Mouse (Mus musculus) adrenal gland, adult 18-20 months (tissue): ENCODE results near the gene Vamp8. TPM values are rescaled to one million over a fixed set of nuclear protein-coding genes. Genes with fewer than 3 reads are reported as not detected.

Source experiments
- DNase-seq, 2 experiments: peaks; one replicate each; pipeline ENCODE4 v3.0.0; 2021 to 2022; ENCODE audit warnings: low spot score in 2 of 2
- total RNA-seq, 2 experiments: library from RNA; stranded (reverse); gene quantifications; 1 replicate in 1 of 2; 2 replicates in 1 of 2; pipeline ENCODE4 v1.2.3; 2021

The Vamp8 gene
- total RNA-seq, 2 experiments from 2014 or later, result 111 to 140 TPM

- DNase-seq, result no peak
These were observed 15.5 kb downstream of the Vamp8 start for GRCm38 (mm10) chr6:72374820-72375563.

- no peak for DNase-seq
These were observed 16.3 kb downstream of the Vamp8 start for GRCm38 (mm10) chr6:72374206-72374605.

- no peak for DNase-seq
These were observed 17.3 kb downstream of the Vamp8 start for GRCm38 (mm10) chr6:72373184-72373583.

GRCm38 (mm10) chr6:72371571-72371970 lies 18.9 kb downstream of the Vamp8 start:
- no peak for DNase-seq

DNA sequence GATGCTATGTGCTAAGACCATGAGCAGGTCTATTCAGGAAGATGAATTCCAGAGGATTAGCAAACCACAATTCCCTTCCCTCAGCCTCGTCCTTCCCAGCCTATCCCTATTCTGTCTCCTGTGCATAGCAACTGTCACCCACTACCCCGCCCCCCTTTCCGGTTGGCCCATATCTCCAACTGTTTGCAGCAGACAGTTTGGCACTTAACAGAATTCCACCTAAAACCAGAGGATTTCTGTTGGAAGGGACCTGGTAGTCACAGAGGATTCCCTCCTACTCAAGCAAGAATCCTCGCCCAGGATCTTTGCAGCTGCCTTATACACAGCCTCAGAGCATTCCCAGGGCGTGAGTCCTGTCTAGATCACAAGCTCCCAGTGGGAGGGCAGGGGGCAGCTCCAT lies 19.4 kb downstream of the Vamp8 start:
- no peak for DNase-seq

DNA sequence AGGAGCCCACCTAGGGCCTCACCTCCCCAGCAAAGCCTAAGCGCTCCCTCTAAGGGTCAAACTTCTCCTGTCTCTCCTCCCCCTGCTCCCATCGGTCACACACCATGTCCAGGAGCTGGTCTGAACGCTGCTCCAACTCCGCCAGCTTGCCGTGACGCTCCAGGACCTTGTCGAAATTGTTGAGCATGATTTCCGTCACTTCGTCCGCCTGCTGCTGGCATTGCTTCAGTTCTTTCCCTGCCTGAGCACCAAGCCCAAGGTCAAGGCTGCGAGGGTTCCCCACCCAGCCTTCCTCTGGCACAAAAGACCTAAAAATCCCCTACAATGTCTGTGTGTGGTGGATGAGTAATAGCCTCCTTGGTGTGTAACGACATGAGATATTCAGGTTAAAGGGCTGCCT lies 20.4 kb downstream of the Vamp8 start:
- peak in 1 of 2 experiments; percentile 65 for DNase-seq

- DNase-seq, result no peak
These were observed 20.9 kb downstream of the Vamp8 start for GRCm38 (mm10) chr6:72369557-72369956.

DNA sequence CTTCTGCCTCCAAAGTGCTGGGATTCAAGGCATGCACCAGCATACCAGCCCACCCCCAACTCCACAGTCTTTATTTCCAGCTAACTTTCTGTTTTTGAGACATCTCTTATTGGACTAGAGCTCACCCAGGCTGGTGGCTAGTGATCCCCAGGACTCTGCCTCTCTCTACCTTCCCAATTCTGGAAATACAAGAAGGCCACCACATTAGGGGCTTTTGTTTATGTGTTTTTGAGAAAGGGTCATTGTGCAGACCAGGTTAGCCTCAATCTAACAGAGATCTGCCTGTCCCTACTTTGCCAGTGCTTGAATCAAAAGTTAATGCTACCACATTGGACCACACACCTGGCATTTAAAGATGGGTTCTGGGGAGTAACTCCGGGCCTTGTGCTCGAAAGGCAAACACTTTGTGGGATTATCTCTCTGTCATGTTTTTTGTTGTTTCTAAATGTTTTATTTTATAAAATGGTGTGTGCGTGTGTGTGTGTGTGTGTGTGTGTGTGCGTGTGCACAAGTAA lies 23.0 kb downstream of the Vamp8 start:
- DNase-seq, result no peak

DNA sequence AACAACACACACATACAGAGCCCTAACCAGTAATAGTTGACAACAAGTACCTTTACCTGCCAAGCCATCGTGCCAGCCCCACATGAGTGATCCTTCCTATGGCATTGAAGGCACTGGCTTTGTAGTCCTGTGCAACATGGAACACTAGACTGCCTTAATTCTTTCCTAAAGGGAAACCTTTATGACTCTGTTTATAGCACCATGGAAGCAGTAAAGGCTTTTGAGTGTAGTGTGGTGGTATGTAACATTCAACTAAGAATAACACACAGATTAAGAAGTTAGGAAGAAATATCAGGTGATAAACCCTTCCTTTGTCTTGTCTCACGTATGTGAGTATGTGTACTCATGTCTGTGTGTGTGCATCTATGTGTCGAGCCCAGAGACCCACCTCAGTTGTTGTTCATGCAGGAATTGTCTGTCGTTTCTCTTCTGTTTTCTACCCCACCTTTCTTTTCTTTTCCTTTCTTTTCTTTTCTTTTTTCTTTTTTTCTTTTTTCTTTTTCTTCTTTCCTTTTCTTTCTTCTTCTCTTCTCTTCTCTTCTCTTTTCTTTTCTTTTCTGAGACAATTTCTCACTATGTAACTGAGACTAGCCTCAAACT lies 23.6 kb downstream of the Vamp8 start, which contains the start of gene Rnf181:
Gene Rnf181 (minus strand): TSS at position 113 of the 600 bp plus-strand sequence.
- DNase-seq, result no peak

GRCm38 (mm10) chr6:72366304-72366703 lies 24.2 kb downstream of the Vamp8 start:
- no peak for DNase-seq

- no peak for DNase-seq
These were observed 25.5 kb downstream of the Vamp8 start for GRCm38 (mm10) chr6:72364985-72365384.

- DNase-seq, result no peak
These were observed 26.5 kb downstream of the Vamp8 start for GRCm38 (mm10) chr6:72364009-72364408.

GRCm38 (mm10) chr6:72362132-72363028 lies 28.1 kb downstream of the Vamp8 start:
- peak; percentile 86 for DNase-seq

GRCm38 (mm10) chr6:72361121-72361551 lies 29.4 kb downstream of the Vamp8 start:
- DNase-seq, result no peak

GRCm38 (mm10) chr6:72360599-72360935 lies 29.9 kb downstream of the Vamp8 start:
- no peak for DNase-seq

DNA sequence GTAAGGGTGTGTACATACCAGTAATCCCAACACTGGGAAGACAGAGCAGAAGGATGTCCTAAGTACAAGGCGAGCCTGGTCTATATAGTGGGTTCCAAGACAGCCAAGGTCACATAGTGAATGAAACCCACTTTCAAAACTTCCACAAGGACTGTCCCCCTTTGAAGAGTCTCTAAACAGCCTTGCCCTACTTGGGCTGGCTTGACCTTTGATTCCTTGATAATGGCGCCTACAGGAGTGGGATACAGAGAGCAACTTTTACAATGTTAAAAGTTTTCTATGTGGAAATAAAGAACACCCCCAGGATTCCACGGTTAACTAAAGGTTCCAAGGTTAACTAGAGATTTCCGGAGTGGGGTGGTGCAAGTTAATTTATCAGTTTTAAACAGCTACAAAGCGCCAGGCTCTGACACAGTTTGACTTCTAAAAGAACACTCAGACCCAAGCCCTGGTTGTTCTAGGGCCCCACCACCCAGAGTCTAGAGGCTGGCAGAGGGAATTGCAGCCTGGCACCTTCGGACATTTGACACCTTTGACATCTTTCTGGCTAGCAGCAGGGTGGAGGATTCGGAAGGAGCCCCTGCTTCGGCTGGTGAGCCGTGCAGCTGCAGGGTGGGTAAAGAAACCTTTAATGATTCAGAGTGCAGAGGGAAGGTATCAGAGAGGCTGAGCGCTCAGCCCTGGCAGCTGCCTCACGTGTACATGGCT lies 30.5 kb downstream of the Vamp8 start:
- DNase-seq, result no peak

DNA sequence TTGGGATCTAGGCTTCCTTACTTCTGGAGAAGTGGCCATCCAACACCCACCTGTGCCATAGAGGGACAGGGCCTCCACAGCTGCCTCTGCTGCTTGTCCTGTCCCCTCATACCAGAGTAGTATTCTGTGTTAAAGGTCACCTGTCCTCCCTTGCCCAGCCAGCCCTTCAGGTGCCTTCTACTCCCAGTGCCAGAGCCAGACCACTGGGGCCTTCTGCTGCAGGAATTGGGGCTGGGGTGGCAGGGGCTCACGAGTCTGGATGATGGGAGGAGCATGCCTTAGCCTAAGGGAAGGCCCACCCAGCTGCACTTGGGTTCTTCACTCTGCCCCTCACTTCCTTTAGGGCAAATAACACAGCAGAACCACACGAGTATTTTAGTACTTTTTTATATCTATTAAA lies 31.2 kb downstream of the Vamp8 start:
- DNase-seq, result no peak

DNA sequence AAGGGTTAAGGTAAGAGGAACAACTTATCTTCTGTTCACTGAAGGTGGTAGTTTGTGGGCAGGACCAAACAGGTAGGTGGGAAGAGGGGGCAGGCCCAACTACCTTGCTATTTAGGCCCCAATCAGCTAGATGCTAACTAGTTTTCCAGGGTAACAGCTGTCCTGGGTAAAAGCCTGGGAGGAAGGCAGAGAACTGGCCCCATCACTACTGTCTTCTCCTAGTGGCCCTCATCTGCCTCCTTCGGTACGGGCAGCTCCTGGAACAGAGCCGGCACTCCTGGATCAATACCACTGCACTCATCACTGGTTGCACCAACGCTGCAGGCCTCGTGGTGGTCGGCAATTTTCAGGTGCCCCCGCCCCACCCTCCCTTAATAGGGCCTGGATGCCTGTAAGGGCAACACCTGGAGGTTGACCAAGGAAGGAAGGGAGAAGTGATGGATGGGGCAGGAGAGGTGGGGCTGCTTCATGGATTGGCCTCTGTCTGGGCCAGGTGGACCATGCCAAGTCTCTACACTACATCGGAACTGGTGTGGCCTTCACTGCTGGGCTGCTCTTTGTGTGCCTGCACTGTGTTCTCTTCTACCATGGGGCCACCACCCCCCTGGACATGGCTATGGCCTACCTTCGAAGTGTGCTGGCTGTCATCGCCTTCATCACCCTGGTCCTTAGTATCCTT lies 32.3 kb downstream of the Vamp8 start:
- DNase-seq, result no peak

- DNase-seq, result no peak
These were observed 33.1 kb downstream of the Vamp8 start for GRCm38 (mm10) chr6:72357164-72358079.
